Comparison of ENCODE assay signal across 17 mouse cellular contexts in the genomic region with DNA sequence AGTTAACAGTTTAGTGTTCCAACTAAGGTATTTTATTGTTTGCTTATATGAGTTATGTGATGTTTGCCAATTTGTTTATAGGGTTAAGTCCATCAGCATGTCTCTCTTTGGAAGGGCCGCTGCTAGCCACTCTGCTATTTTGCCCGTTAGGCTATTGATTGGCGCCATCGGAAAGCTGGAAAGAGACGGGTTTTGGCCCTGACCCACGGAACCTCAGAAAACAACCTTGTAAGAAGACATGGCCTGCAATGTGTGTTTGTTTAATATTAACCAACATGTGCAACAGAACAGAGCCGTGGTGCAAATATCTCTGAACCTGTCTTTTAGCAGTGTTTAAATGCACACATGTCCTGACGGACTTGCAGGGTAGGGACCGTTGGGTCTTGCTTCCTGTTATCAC. TPM values are rescaled to one million over a fixed set of nuclear protein-coding genes. Genes with fewer than 3 reads are reported as not detected.
A peak's percentile ranks its signal among the peaks of the same experiment; 100 is the strongest.
DNase-seq lines count a peak whose midpoint lies in the region; ATAC-seq and TF ChIP-seq lines count a peak whose summit lies in the region.
"Had no signal": no experiment of that assay in that cellular context is flagged by ENCODE, and none has a peak within 500 bp of the region (broad histone marks: within the 10 kb centered on the region; RNA-seq: fewer than 3 reads in every experiment).

No protein-coding gene starts in this region.

- H3K27me3 ChIP-seq in heart, embryonic 14.5 days (ENCODE audit: control insufficient read depth, insufficient read depth, low read length) = no peaks in the 10 kb centered on the region
- H3K27me3 ChIP-seq in liver, adult 2 months (ENCODE audit: control insufficient read depth, insufficient read depth, low read length) = no peaks in the 10 kb centered on the region
- no peaks in the 10 kb centered on the region for H3K27me3 ChIP-seq in intestine, embryonic 16.5 days (replicated peaks; ENCODE audit: control insufficient read depth, insufficient read depth, low read length)
- H3K27me3 ChIP-seq in liver, embryonic 15.5 days = no peaks in the 10 kb centered on the region
- no peaks in the 10 kb centered on the region for H3K27me3 ChIP-seq in hindbrain, embryonic 10.5 days (ENCODE audit: insufficient read depth, poor library complexity, severe bottlenecking)
- H3K27me3 ChIP-seq: midbrain, embryonic 12.5 days; neural tube, embryonic 15.5 days had no signal

- WGBS in heart, embryonic 14.5 days = 83% methylated on average over 9 of the region's 9 CpGs
- 23% methylated on average over 9 of the region's 9 CpGs for WGBS in liver, adult 2 months
- 74% methylated on average over 9 of the region's 9 CpGs for WGBS in intestine, embryonic 16.5 days
- 65% methylated on average over 9 of the region's 9 CpGs for WGBS in liver, embryonic 15.5 days (ENCODE audit: insufficient replicate concordance)
- 94% methylated on average over 9 of the region's 9 CpGs for WGBS in hindbrain, embryonic 10.5 days

- H3K79me2 ChIP-seq in liver, adult 2 months (ENCODE audit: control insufficient read depth, insufficient read depth, low read length) = no peaks in the 10 kb centered on the region; the same call in 1 of the 2 replicates

- no peak for TF ChIP-seq CTCF in liver, adult 2 months (IDR thresholded peaks at IDR 0.05; ENCODE audit: low read depth, low read length)

- no peak overlapping the region for H3K4me2 ChIP-seq in heart, embryonic 14.5 days (ENCODE audit: low read length)
- H3K4me2 ChIP-seq in intestine, embryonic 16.5 days (ENCODE audit: low read depth, low read length) = no peak overlapping the region
- H3K4me2 ChIP-seq in liver, embryonic 15.5 days = peak overlapping the region; percentile 1; the same call in 1 of the 2 replicates
- H3K4me2 ChIP-seq: midbrain, embryonic 12.5 days; neural tube, embryonic 15.5 days had no signal

- no peak for ATAC-seq in heart, embryonic 14.5 days (ENCODE audit: insufficient number of reproducible peaks, insufficient read depth, low FRiP score, low read depth)
- ATAC-seq in intestine, embryonic 16.5 days = no peak
- ATAC-seq in liver, embryonic 15.5 days (ENCODE audit: insufficient read depth) = no peak
- ATAC-seq: hindbrain, postnatal 0 days had no signal

- no peak overlapping the region for H3K4me3 ChIP-seq in heart, embryonic 14.5 days (ENCODE audit: control insufficient read depth in 1 of 2, insufficient read depth in 1 of 2, low read depth in 1 of 2, low read length in 2 of 2)
- no peak overlapping the region; the same call in 1 of the 2 replicates for H3K4me3 ChIP-seq in liver, adult 2 months (ENCODE audit: insufficient read depth, low read depth, low read length)
- H3K4me3 ChIP-seq in intestine, embryonic 16.5 days (ENCODE audit: low read length) = no peak overlapping the region
- no peak overlapping the region for H3K4me3 ChIP-seq in liver, embryonic 15.5 days (replicated peaks)
- no peak overlapping the region for H3K4me3 ChIP-seq in hindbrain, embryonic 10.5 days
- H3K4me3 ChIP-seq: midbrain, embryonic 12.5 days; neural tube, embryonic 15.5 days had no signal

- H3K9me3 ChIP-seq in heart, embryonic 14.5 days (ENCODE audit: control insufficient read depth, low read length) = no peaks in the 10 kb centered on the region
- no peaks in the 10 kb centered on the region for H3K9me3 ChIP-seq in intestine, embryonic 16.5 days (ENCODE audit: control insufficient read depth, low read length)
- H3K9me3 ChIP-seq in liver, embryonic 15.5 days (replicated peaks) = no peaks in the 10 kb centered on the region
- H3K9me3 ChIP-seq in hindbrain, embryonic 10.5 days = no peaks in the 10 kb centered on the region
- H3K9me3 ChIP-seq: midbrain, embryonic 12.5 days; neural tube, embryonic 15.5 days had no signal

- DNase-seq in heart, postnatal 4 days = no peak
- DNase-seq in liver, adult 2 months (ENCODE audit: extremely low read depth, low read depth, low spot score) = peak; percentile 98
- no peak for DNase-seq in liver
- DNase-seq in hindbrain, embryonic 10.5 days (ENCODE audit: low spot score) = no peak
- no peak for DNase-seq in thymus, postnatal 25 days
- DNase-seq: cerebellum, adult 11-12 months; cerebellum, postnatal 36 days; gastrocnemius, postnatal 36 days; kidney, postnatal 25 days; thymus, postnatal 14 days had no signal

- H3K9ac ChIP-seq in heart, embryonic 14.5 days (ENCODE audit: low read length) = no peak overlapping the region
- H3K9ac ChIP-seq in liver, adult 2 months (ENCODE audit: low read depth, low read length) = peak overlapping the region; percentile 61
- no peak overlapping the region for H3K9ac ChIP-seq in intestine, embryonic 16.5 days (ENCODE audit: low read depth, low read length)
- H3K9ac ChIP-seq in liver, embryonic 15.5 days = no peak overlapping the region
- H3K9ac ChIP-seq: midbrain, embryonic 12.5 days; neural tube, embryonic 15.5 days had no signal

- TF ChIP-seq POLR2A in liver, adult 2 months (IDR thresholded peaks at IDR 0.05; ENCODE audit: extremely low read depth, insufficient read depth, low read length) = no peak

- peak overlapping the region; percentile 77 to 81 for H3K27ac ChIP-seq in heart, embryonic 14.5 days (replicated peaks in 1 of 2; ENCODE audit: control insufficient read depth in 1 of 2, insufficient read depth in 1 of 2, low read depth in 2 of 2, low read length in 2 of 2)
- peak overlapping the region; percentile 98 for H3K27ac ChIP-seq in liver, adult 2 months (replicated peaks; ENCODE audit: insufficient read depth, low read depth, low read length)
- H3K27ac ChIP-seq in intestine, embryonic 16.5 days (ENCODE audit: low read length) = peak overlapping the region; percentile 54
- no peak overlapping the region for H3K27ac ChIP-seq in liver, embryonic 15.5 days (replicated peaks)
- no peak overlapping the region for H3K27ac ChIP-seq in hindbrain, embryonic 10.5 days
- H3K27ac ChIP-seq: hindbrain, postnatal 0 days; macrophage; midbrain, embryonic 12.5 days; neural tube, embryonic 15.5 days had no signal

- peaks cover 12 to 16% of the 10 kb centered on the region in 2 experiments; a peak in 3 of 4 replicates for H3K4me1 ChIP-seq in heart, embryonic 14.5 days (ENCODE audit: control insufficient read depth in 2 of 2, insufficient read depth in 2 of 2, low read length in 2 of 2)
- H3K4me1 ChIP-seq in liver, adult 2 months (ENCODE audit: control insufficient read depth, insufficient read depth, low read length) = peaks cover 40% of the 10 kb centered on the region
- H3K4me1 ChIP-seq in intestine, embryonic 16.5 days (ENCODE audit: control insufficient read depth, insufficient read depth, low read length) = no peaks in the 10 kb centered on the region
- H3K4me1 ChIP-seq in liver, embryonic 15.5 days (replicated peaks) = 0 out of 2 replicates have a peak, but pooled peaks cover 6% of the 10 kb centered on the region
- no peaks in the 10 kb centered on the region for H3K4me1 ChIP-seq in hindbrain, embryonic 10.5 days (replicated peaks)
- H3K4me1 ChIP-seq: midbrain, embryonic 12.5 days; neural tube, embryonic 15.5 days had no signal

- no peaks in the 10 kb centered on the region for H3K36me3 ChIP-seq in heart, embryonic 14.5 days (ENCODE audit: control insufficient read depth, insufficient read depth, low read length)
- no peaks in the 10 kb centered on the region; the same call in 1 of the 2 replicates for H3K36me3 ChIP-seq in liver, adult 2 months (ENCODE audit: control insufficient read depth, insufficient read depth, low read length)
- no peaks in the 10 kb centered on the region for H3K36me3 ChIP-seq in intestine, embryonic 16.5 days (ENCODE audit: control insufficient read depth, insufficient read depth, low read length)
- no peaks in the 10 kb centered on the region for H3K36me3 ChIP-seq in liver, embryonic 15.5 days (replicated peaks)
- no peaks in the 10 kb centered on the region for H3K36me3 ChIP-seq in hindbrain, embryonic 10.5 days
- H3K36me3 ChIP-seq: midbrain, embryonic 12.5 days; neural tube, embryonic 15.5 days had no signal

RNA-seq across cellular contexts. Expression of a gene that starts 14.6 kb away (rescaled TPM):
- polyA plus RNA-seq in heart, embryonic 14.5 days (2014; fragmentation: Nextera tagmentation; extraction: Ambion mirVana) = 121 and 127 TPM in 2 replicates
- total RNA-seq in heart, postnatal 4 days (2021) = 10 to 100 TPM; 76.1 to 79.8 TPM
- 1,197 and 1,621 TPM in 2 replicates for total RNA-seq in liver, adult 2 months (2014; rRNA removed)
- 659 and 663 TPM in 2 replicates for polyA plus RNA-seq in liver, adult 2 months (2012; rRNA removed)
- 31.9 and 32.8 TPM in 2 replicates for polyA plus RNA-seq in intestine, embryonic 16.5 days (2015; fragmentation: Nextera tagmentation; extraction: Ambion mirVana)
- polyA plus RNA-seq in liver, embryonic 15.5 days (2015; fragmentation: Nextera tagmentation; extraction: Ambion mirVana) = 61.9 and 67.9 TPM in 2 replicates
- 28.6 and 37.9 TPM in 2 replicates for polyA plus RNA-seq in hindbrain, embryonic 10.5 days (2016; fragmentation: Nextera tagmentation; extraction: Ambion mirVana)
- polyA plus RNA-seq: macrophage had no signal

Comparison
In these comparisons a context has a peak if more than half of its experiments do, and no peak if none do; other contexts are left out.
1. H3K27ac ChIP-seq: peak in heart, embryonic 14.5 days (2 of 2), liver, adult 2 months (single experiment) and intestine, embryonic 16.5 days (single experiment); none in liver, embryonic 15.5 days (single experiment) and hindbrain, embryonic 10.5 days (single experiment).